Mouse (Mus musculus): ENCODE measurements around the gene Ppp1r9b. TPM values are rescaled to one million over a fixed set of nuclear protein-coding genes. Genes with fewer than 3 reads are reported as not detected.

Gene Ppp1r9b
- polyA plus RNA-seq, 1 experiment from 2014 or later = 15.3 TPM

- Histone ChIP-seq H3K36me3 (ENCODE audit: control insufficient read depth, insufficient read depth, low read length) (no peaks in the 10 kb centered on the region), H3K27me3 (ENCODE audit: control insufficient read depth, insufficient read depth, low read length) (no peaks in the 10 kb centered on the region), H3K9me3 (ENCODE audit: control insufficient read depth, low read length) (no peaks in the 10 kb centered on the region), H3K4me2 (ENCODE audit: low read depth) (no peak overlapping the region), H3K27ac (ENCODE audit: low read depth, low read length) (no peak overlapping the region), H3K4me3 (ENCODE audit: low read depth, low read length) (no peak overlapping the region), H3K4me1 (ENCODE audit: control insufficient read depth, insufficient read depth, low read length) (peaks cover 6% of the 10 kb centered on the region), H3K9ac (ENCODE audit: low read length) (no peak overlapping the region)
- no peak for DNase-seq (ENCODE audit: low spot score)
- ATAC-seq (ENCODE audit: insufficient read depth, low FRiP score, low TSS enrichment) = no peak
- WGBS = 81% methylated on average over 13 of the region's 13 CpGs
Measured at GRCm38 (mm10) chr11:95038818-95039655, 48.2 kb downstream of the Ppp1r9b start.

- ATAC-seq (ENCODE audit: insufficient read depth, low FRiP score, low TSS enrichment) (no peak), DNase-seq (ENCODE audit: low spot score) (no peak)
- 84% methylated on average over 4 of the region's 4 CpGs for WGBS
- no peaks in the 10 kb centered on the region for H3K27me3 ChIP-seq (ENCODE audit: control insufficient read depth, insufficient read depth, low read length)
- H3K36me3 ChIP-seq (ENCODE audit: control insufficient read depth, insufficient read depth, low read length) = no peaks in the 10 kb centered on the region
- H3K9ac ChIP-seq (ENCODE audit: low read length) = no peak overlapping the region
- peaks cover 6% of the 10 kb centered on the region for H3K4me1 ChIP-seq (ENCODE audit: control insufficient read depth, insufficient read depth, low read length)
- no peaks in the 10 kb centered on the region for H3K9me3 ChIP-seq (ENCODE audit: control insufficient read depth, low read length)
- no peak overlapping the region for H3K27ac ChIP-seq (ENCODE audit: low read depth, low read length)
- H3K4me3 ChIP-seq (ENCODE audit: low read depth, low read length) = no peak overlapping the region
- H3K4me2 ChIP-seq (ENCODE audit: low read depth) = no peak overlapping the region
Measured at GRCm38 (mm10) chr11:95039766-95040165, 48.9 kb downstream of the Ppp1r9b start.

- Histone ChIP-seq H3K36me3 (ENCODE audit: control insufficient read depth, insufficient read depth, low read length) (no peaks in the 10 kb centered on the region), H3K4me1 (ENCODE audit: control insufficient read depth, insufficient read depth, low read length) (peaks cover 6% of the 10 kb centered on the region), H3K4me2 (ENCODE audit: low read depth) (peak overlapping the region; percentile 95), H3K27me3 (ENCODE audit: control insufficient read depth, insufficient read depth, low read length) (no peaks in the 10 kb centered on the region), H3K4me3 (ENCODE audit: low read depth, low read length) (peak overlapping the region; percentile 68), H3K27ac (ENCODE audit: low read depth, low read length) (no peak overlapping the region), H3K9me3 (ENCODE audit: control insufficient read depth, low read length) (no peaks in the 10 kb centered on the region), H3K9ac (ENCODE audit: low read length) (peak overlapping the region; percentile 69)
- ATAC-seq (ENCODE audit: insufficient read depth, low FRiP score, low TSS enrichment) (0 out of 2 replicates have a peak, but pooled peaks have one; percentile 6), DNase-seq (ENCODE audit: low spot score) (no peak)
- WGBS = 1% methylated on average over 20 of the region's 20 CpGs
Measured at GRCm38 (mm10) chr11:95040491-95041138, 49.8 kb downstream of the Ppp1r9b start.

- DNase-seq (ENCODE audit: low spot score) = peak; percentile 97
- Histone ChIP-seq H3K9ac (ENCODE audit: low read length) (peak within 1 kb of the TSS; percentile 69), H3K27me3 (ENCODE audit: control insufficient read depth, insufficient read depth, low read length) (no peaks in the 10 kb centered on the region), H3K4me3 (ENCODE audit: low read depth, low read length) (peak within 1 kb of the TSS; percentile 68), H3K9me3 (ENCODE audit: control insufficient read depth, low read length) (no peaks in the 10 kb centered on the region), H3K27ac (ENCODE audit: low read depth, low read length) (no peak within 1 kb of the TSS), H3K4me2 (ENCODE audit: low read depth) (peak within 1 kb of the TSS; percentile 95), H3K4me1 (ENCODE audit: control insufficient read depth, insufficient read depth, low read length) (peaks cover 6% of the 10 kb centered on the region), H3K36me3 (ENCODE audit: control insufficient read depth, insufficient read depth, low read length) (no peaks in the 10 kb centered on the region)
- ATAC-seq (ENCODE audit: insufficient read depth, low FRiP score, low TSS enrichment) = peak; percentile 97
- under 1% methylated on average over 41 of the region's 41 CpGs for WGBS
Measured at GRCm38 (mm10) chr11:95041139-95041609, 50.3 kb downstream of the Ppp1r9b start, which contains the start of gene Pdk2. TSS of gene Pdk2 (minus strand) at chr11:95041354.

GRCm38 (mm10) chr11:95042096-95042495 lies 51.3 kb downstream of the Ppp1r9b start:
- no peak for ATAC-seq (ENCODE audit: insufficient read depth, low FRiP score, low TSS enrichment)
- peaks cover 6% of the 10 kb centered on the region for H3K4me1 ChIP-seq (ENCODE audit: control insufficient read depth, insufficient read depth, low read length)
- H3K9ac ChIP-seq (ENCODE audit: low read length) = peak overlapping the region; percentile 10; the same call in 1 of the 2 replicates
- no peak overlapping the region for H3K27ac ChIP-seq (ENCODE audit: low read depth, low read length)
- WGBS = under 1% methylated on average over 11 of the region's 11 CpGs
- no peaks in the 10 kb centered on the region for H3K27me3 ChIP-seq (ENCODE audit: control insufficient read depth, insufficient read depth, low read length)
- DNase-seq (ENCODE audit: low spot score) = peak; percentile 84
- peak overlapping the region; percentile 22 for H3K4me3 ChIP-seq (ENCODE audit: low read depth, low read length)
- no peaks in the 10 kb centered on the region for H3K36me3 ChIP-seq (ENCODE audit: control insufficient read depth, insufficient read depth, low read length)
- peak overlapping the region; percentile 52 for H3K4me2 ChIP-seq (ENCODE audit: low read depth)
- no peaks in the 10 kb centered on the region for H3K9me3 ChIP-seq (ENCODE audit: control insufficient read depth, low read length)

GRCm38 (mm10) chr11:95043060-95043459 lies 52.2 kb downstream of the Ppp1r9b start:
- no peak overlapping the region for H3K9ac ChIP-seq (ENCODE audit: low read length)
- H3K27me3 ChIP-seq (ENCODE audit: control insufficient read depth, insufficient read depth, low read length) = no peaks in the 10 kb centered on the region
- no peaks in the 10 kb centered on the region for H3K9me3 ChIP-seq (ENCODE audit: control insufficient read depth, low read length)
- H3K4me1 ChIP-seq (ENCODE audit: control insufficient read depth, insufficient read depth, low read length) = peaks cover 6% of the 10 kb centered on the region
- H3K36me3 ChIP-seq (ENCODE audit: control insufficient read depth, insufficient read depth, low read length) = no peaks in the 10 kb centered on the region
- no peak overlapping the region for H3K4me3 ChIP-seq (ENCODE audit: low read depth, low read length)
- H3K27ac ChIP-seq (ENCODE audit: low read depth, low read length) = no peak overlapping the region
- no peak overlapping the region for H3K4me2 ChIP-seq (ENCODE audit: low read depth)
- no peak for ATAC-seq (ENCODE audit: insufficient read depth, low FRiP score, low TSS enrichment)
- WGBS = 87% methylated on average over 4 of the region's 4 CpGs
- DNase-seq (ENCODE audit: low spot score) = no peak

- no peaks in the 10 kb centered on the region for H3K36me3 ChIP-seq (ENCODE audit: control insufficient read depth, insufficient read depth, low read length)
- 53% methylated on average over 7 of the region's 7 CpGs for WGBS
- DNase-seq (ENCODE audit: low spot score) = no peak
- H3K9ac ChIP-seq (ENCODE audit: low read length) = no peak overlapping the region
- no peak for ATAC-seq (ENCODE audit: insufficient read depth, low FRiP score, low TSS enrichment)
- no peak overlapping the region for H3K4me3 ChIP-seq (ENCODE audit: low read depth, low read length)
- H3K27ac ChIP-seq (ENCODE audit: low read depth, low read length) = no peak overlapping the region
- H3K4me2 ChIP-seq (ENCODE audit: low read depth) = no peak overlapping the region
- H3K9me3 ChIP-seq (ENCODE audit: control insufficient read depth, low read length) = no peaks in the 10 kb centered on the region
- no peaks in the 10 kb centered on the region for H3K27me3 ChIP-seq (ENCODE audit: control insufficient read depth, insufficient read depth, low read length)
- peaks cover 6% of the 10 kb centered on the region for H3K4me1 ChIP-seq (ENCODE audit: control insufficient read depth, insufficient read depth, low read length)
Measured at GRCm38 (mm10) chr11:95043608-95044007, 52.8 kb downstream of the Ppp1r9b start.

GRCm38 (mm10) chr11:95044185-95044870 lies 53.5 kb downstream of the Ppp1r9b start:
- DNase-seq (ENCODE audit: low spot score) = no peak
- no peak overlapping the region for H3K4me2 ChIP-seq (ENCODE audit: low read depth)
- H3K27ac ChIP-seq (ENCODE audit: low read depth, low read length) = no peak overlapping the region
- H3K4me3 ChIP-seq (ENCODE audit: low read depth, low read length) = no peak overlapping the region
- H3K9ac ChIP-seq (ENCODE audit: low read length) = no peak overlapping the region; the same call in 1 of the 2 replicates
- no peak for ATAC-seq (ENCODE audit: insufficient read depth, low FRiP score, low TSS enrichment)
- peaks cover 6% of the 10 kb centered on the region for H3K4me1 ChIP-seq (ENCODE audit: control insufficient read depth, insufficient read depth, low read length)
- no peaks in the 10 kb centered on the region for H3K36me3 ChIP-seq (ENCODE audit: control insufficient read depth, insufficient read depth, low read length)
- H3K9me3 ChIP-seq (ENCODE audit: control insufficient read depth, low read length) = no peaks in the 10 kb centered on the region
- no peaks in the 10 kb centered on the region for H3K27me3 ChIP-seq (ENCODE audit: control insufficient read depth, insufficient read depth, low read length)
- 60% methylated on average over 12 of the region's 13 CpGs for WGBS
